Mouse (Mus musculus) mammary gland, adult 2 months (tissue): ENCODE results near the gene Ano8. TPM values are rescaled to one million over a fixed set of nuclear protein-coding genes. Genes with fewer than 3 reads are reported as not detected.

ENCODE experiments used
- polyA plus RNA-seq: library from polyadenylated mRNA; depleted of rRNA; stranded (reverse); fragments of >200 nt; gene quantifications from 2 replicates; pipeline ENCODE4 v1.2.3, GENCODE M21; 2012; ENCODE audit warnings: low replicate concordance; rRNA removed

Gene Ano8
- polyA plus RNA-seq: 20.8 and 48.1 TPM in 2 replicates

DNA sequence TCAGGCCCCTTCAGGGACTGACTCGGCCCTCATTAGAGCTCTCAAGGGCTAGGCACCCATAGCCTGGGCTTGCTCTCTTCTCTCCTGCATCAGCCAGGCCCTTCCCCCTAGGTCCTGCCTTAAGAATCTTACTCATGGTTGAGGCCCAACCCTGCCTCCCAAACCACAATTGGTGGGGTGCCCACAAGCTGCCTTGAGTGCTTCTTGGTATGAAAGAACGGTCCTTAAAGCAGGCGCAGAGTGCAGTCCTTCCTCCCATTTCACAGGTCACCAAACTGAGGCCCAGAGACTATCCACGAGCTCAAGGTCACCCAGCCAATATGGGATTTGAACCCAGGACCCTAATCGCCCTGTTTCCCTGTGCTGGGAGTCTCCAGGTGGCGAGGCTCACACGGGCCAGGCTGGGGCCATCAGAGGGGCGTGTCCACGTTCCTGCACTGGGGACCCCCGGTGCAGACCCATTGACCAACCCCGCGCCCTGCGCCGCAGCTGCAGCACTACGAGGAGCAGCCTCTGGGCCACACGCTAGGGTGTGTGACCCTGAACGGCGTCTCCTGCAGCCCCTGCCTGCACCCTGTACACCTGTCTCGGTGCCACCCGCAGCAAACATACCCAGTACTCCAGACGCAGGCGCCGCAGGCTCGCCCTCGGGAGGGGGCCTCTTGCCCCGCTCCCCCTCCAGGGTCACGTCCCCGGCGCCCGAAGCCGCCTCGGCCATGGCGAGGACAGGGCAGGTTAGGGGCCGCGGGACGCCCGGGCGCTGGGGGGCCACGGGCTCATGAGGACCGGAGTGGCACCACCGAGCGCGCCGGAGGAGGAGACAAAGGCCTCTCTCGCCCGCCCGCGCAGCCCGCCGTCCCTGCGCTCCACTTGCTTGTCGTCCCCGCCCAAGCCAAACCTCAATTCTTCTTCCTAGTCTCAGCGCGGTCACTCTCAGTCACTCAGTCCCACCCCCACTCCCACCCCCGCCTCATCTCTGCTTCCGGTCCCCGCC is at the start of gene Ano8:
Ano8 (minus strand) TSS at position 822 of the 994 bp plus-strand sequence.

DNA sequence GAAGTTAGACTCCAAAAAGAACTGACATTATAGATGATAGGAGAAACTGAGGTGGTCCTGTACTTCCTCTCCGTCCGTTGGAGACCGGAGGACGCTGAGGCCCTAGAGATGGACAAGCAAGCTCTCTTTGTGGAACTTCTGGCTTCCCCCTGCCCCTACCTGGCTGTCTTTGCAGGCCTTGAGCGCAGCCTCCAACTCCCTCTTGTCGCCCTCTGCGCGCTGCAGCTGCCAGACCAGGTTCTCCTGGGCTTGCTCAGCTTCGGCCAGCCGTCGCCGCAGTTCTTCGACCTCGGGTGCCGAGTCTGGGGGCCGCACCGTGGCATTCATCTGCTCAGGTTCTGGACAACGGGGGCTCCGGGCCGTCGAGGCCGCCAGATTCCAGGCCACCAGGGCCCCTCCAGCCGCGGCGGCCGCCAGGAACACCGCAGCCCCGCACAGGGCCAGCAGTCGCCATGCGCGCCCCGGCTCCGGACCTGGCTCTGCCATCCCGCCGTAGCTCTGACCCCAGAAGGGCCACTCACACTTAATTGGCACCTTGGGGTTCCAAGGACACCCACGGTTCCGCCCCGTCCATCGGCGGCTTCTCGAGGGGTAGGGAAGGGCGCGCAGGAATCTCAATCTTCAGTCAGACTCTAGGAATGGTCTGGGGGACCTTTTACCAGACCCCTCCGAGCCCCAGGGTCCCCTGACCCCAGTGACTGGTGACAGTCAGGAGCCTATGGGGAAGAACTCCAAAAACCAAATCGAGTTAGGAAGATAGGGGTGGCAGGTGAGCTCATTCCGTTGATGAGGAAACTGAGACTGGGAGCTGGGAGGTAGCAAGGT is 39.7 kb upstream of the Ano8 start, which contains the start of gene Ccdc194:
Ccdc194 (minus strand) TSS at position 486 of the 825 bp plus-strand sequence.

GRCm38 (mm10) chr8:71511644-71512043 is 25.9 kb upstream of the Ano8 start, which contains the start of gene Plvap:
Gene Plvap, minus strand, starts transcription at chr8:71511752.

DNA sequence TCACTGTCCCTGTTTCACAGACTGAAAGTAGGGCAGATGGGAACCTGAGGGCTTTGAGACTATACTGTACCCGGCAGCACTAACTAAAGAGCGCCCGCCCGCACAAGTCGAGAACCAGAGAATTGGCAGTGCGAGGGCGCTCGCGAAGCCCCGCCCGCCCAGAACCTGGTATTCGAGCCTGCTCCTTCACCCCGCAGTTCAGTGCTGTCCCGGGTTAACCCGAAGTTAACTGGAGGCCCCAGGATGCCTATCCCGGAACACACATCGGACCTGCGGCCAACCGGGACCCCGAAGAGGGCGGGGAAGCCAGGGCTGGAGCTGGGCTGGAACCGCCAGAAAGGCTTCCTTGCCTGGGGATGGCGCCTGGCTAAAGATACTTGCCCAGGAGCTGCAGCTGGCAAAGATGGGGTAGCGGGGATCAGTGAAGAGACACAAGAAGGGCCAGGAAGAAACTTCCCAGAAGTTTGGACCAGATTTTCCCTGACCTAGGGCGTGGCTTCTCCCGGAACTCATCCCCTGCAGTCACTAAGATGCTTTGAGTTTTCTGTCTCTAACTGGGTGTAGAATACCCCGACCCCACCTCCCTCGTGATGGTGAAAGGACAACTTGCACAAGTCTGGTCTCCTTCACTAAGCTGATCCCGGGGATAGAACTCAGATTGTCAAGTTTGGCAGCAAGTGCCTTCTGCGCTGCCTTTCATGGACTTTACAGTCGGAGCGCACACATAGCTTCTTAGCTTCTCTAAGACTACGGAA is 2.1 kb upstream of the Ano8 start, which contains the start of gene Gtpbp3:
Gtpbp3 (plus strand) TSS at position 413 of the 755 bp plus-strand sequence.

DNA sequence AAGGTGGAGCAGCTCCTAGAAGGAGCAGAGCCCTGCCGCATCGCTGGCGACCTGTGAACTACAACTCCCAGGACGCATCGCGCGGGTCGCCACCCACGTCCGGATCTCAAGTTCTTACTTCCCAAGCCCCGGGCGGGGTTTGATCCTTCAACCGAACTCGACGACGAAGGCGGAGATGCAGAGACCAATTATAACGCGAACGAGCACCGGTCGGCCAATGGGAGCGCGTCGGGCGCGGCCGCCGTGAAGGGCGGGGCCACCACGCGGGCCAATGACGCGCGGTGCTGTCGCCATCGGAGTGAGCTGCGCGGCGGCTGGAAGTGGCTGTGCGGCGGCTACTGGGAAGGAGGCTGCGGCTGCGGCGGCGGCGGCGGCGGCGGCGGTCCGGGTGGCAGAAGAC is 16.8 kb downstream of the Ano8 start, which contains the start of gene Dda1:
Dda1 (plus strand) TSS at position 284 of the 400 bp plus-strand sequence.

GRCm38 (mm10) chr8:71464513-71465500 is 21.0 kb downstream of the Ano8 start, which contains the start of gene Mrpl34:
Gene Mrpl34, plus strand, starts transcription at chr8:71464959.

GRCm38 (mm10) chr8:71463188-71464033 is 22.4 kb downstream of the Ano8 start, which contains the start of gene Abhd8:
Gene Abhd8, minus strand, starts transcription at chr8:71463655.

Other genes starting within 250 kb of the Ano8 start
- 24.5 and 47.1 TPM in 2 replicates for gene Myo9b, start 213.2 kb downstream of the Ano8 start, polyA plus RNA-seq
- gene Haus8, start 213.0 kb downstream of the Ano8 start, polyA plus RNA-seq: 5.6 and 6.6 TPM in 2 replicates
- 109 and 116 TPM in 2 replicates for gene Use1, start 119.1 kb downstream of the Ano8 start, polyA plus RNA-seq
- 13.0 and 27.0 TPM in 2 replicates for gene Ocel1, start 114.7 kb downstream of the Ano8 start, polyA plus RNA-seq
- 95.9 and 259 TPM in 2 replicates for gene Nr2f6, start 104.0 kb downstream of the Ano8 start, polyA plus RNA-seq
- 70.7 and 71.1 TPM in 2 replicates for gene Ushbp1, start 90.2 kb downstream of the Ano8 start, polyA plus RNA-seq
- 123 and 158 TPM in 2 replicates for gene Babam1, start 89.1 kb downstream of the Ano8 start, polyA plus RNA-seq
- gene Ankle1, start 80.0 kb downstream of the Ano8 start, polyA plus RNA-seq: 1.8 and 3.0 TPM in 2 replicates
- 39.7 and 88.0 TPM in 2 replicates for gene Abhd8, start 22.3 kb downstream of the Ano8 start, polyA plus RNA-seq
- gene Mrpl34, start 21.0 kb downstream of the Ano8 start, polyA plus RNA-seq: 109 and 185 TPM in 2 replicates
- 103 and 108 TPM in 2 replicates for gene Dda1, start 16.8 kb downstream of the Ano8 start, polyA plus RNA-seq
- gene Gtpbp3, start 2.1 kb upstream of the Ano8 start, polyA plus RNA-seq: 27.0 and 51.9 TPM in 2 replicates
- 191 and 472 TPM in 2 replicates for gene Plvap, start 25.8 kb upstream of the Ano8 start, polyA plus RNA-seq
- 0.23 TPM in 1 of 2 replicates, not detected in the other for gene Ccdc194, start 39.7 kb upstream of the Ano8 start, polyA plus RNA-seq
- 243 and 517 TPM in 2 replicates for gene Bst2, start 51.5 kb upstream of the Ano8 start, polyA plus RNA-seq
- 101 and 186 TPM in 2 replicates for gene Mvb12a, start 57.0 kb upstream of the Ano8 start, polyA plus RNA-seq
- 3.2 and 6.8 TPM in 2 replicates for gene Tmem221, start 72.9 kb upstream of the Ano8 start, polyA plus RNA-seq
- gene Nxnl1, start 80.6 kb upstream of the Ano8 start, polyA plus RNA-seq: 0.63 and 0.92 TPM in 2 replicates
- 854 and 1,064 TPM in 2 replicates for gene Slc27a1, start 82.9 kb upstream of the Ano8 start, polyA plus RNA-seq
- 137 and 341 TPM in 2 replicates for gene Pgls, start 106.2 kb upstream of the Ano8 start, polyA plus RNA-seq
- gene Fam129c, start 111.7 kb upstream of the Ano8 start, polyA plus RNA-seq: 7.2 and 22.1 TPM in 2 replicates
- gene Colgalt1, start 125.0 kb upstream of the Ano8 start, polyA plus RNA-seq: 159 and 238 TPM in 2 replicates
- gene Unc13a, start 185.8 kb upstream of the Ano8 start, polyA plus RNA-seq: 1.2 and 1.5 TPM in 2 replicates
- gene Jak3, start 190.3 kb upstream of the Ano8 start, polyA plus RNA-seq: 54.2 and 110 TPM in 2 replicates
- gene Insl3, start 203.3 kb upstream of the Ano8 start, polyA plus RNA-seq: 45.3 and 91.7 TPM in 2 replicates
- gene B3gnt3, start 215.8 kb upstream of the Ano8 start, polyA plus RNA-seq: 18.6 and 33.3 TPM in 2 replicates
- gene Fcho1, start 239.8 kb upstream of the Ano8 start, polyA plus RNA-seq: 57.5 and 167 TPM in 2 replicates